Mouse (Mus musculus) liver, postnatal 0 days (tissue): ENCODE results near the gene Olfr338. TPM values are rescaled to one million over a fixed set of nuclear protein-coding genes. Genes with fewer than 3 reads are reported as not detected.
"Not testable (repeated sequence)": the region's sequence is repeated elsewhere in the genome, so short reads cannot be mapped to it uniquely, and the experiment has no call there.

ENCODE experiments used
- ATAC-seq: fragments of 200-750 bp; cut with Nextera tagmentation; 2 replicates; pipeline ENCODE4 v1.8.0; 2017; ENCODE audit warnings: mild to moderate bottlenecking, moderate library complexity
- DNase-seq: peaks from one replicate; pipeline ENCODE4 v3.0.0-alpha.2; 2016
- H3K27ac ChIP-seq: fragments of 300-500 bp; sonication (generic); 2 replicates; pipeline ENCODE4 v1.5.1; 2014; ENCODE audit warnings: antibody characterized with exemption, moderate library complexity, mild to moderate bottlenecking, low read depth
- H3K27me3 ChIP-seq: fragments of 300-500 bp; sonication (generic); 2 replicates; pipeline ENCODE4 v1.6.1; 2014; ENCODE audit warnings: low read length, control low read depth, mixed read lengths; ENCODE audit not compliant: insufficient read depth
- H3K36me3 ChIP-seq: fragments of 300-500 bp; sonication (generic); replicated peaks from 2 replicates; pipeline ENCODE4 v1.6.1; 2014; ENCODE audit warnings: mild to moderate bottlenecking, control low read depth, low read length, moderate library complexity, mixed read lengths; ENCODE audit not compliant: insufficient read depth
- H3K4me1 ChIP-seq: fragments of 300-500 bp; sonication (generic); 2 replicates; pipeline ENCODE4 v1.6.1; 2014; ENCODE audit warnings: antibody characterized with exemption, mild to moderate bottlenecking, control low read depth; ENCODE audit not compliant: insufficient read depth
- H3K4me2 ChIP-seq: fragments of 300-500 bp; sonication (generic); 2 replicates; pipeline ENCODE4 v1.6.1; 2014; ENCODE audit warnings: low read depth, mild to moderate bottlenecking, low read length, moderate library complexity, mixed read lengths
- H3K4me3 ChIP-seq: fragments of 300-500 bp; sonication (generic); 2 replicates; pipeline ENCODE4 v1.5.1; 2014; ENCODE audit warnings: low read depth, low read length
- H3K9ac ChIP-seq: fragments of 300-500 bp; sonication (generic); replicated peaks from 2 replicates; pipeline ENCODE4 v1.6.1; 2014; ENCODE audit warnings: mild to moderate bottlenecking, moderate library complexity
- H3K9me3 ChIP-seq: fragments of 300-500 bp; sonication (generic); 2 replicates; pipeline ENCODE4 v1.6.1; 2016; ENCODE audit warnings: mild to moderate bottlenecking, control low read depth, low read length, mixed read lengths
- CTCF ChIP-seq: sonication (generic); IDR thresholded peaks from 2 replicates; pipeline ENCODE4 v1.5.1; 2016; ENCODE audit warnings: antibody characterized with exemption, low read depth
- EP300 ChIP-seq: IDR thresholded peaks from 2 replicates; pipeline ENCODE4 v1.6.1; 2016; ENCODE audit warnings: antibody characterized with exemption, low read depth, mild to moderate bottlenecking
- WGBS: fragments of 180-500 bp; shearing (Covaris S2); extraction: QIAGEN DNeasy Blood & Tissue Kit; methylation state at CpG from one replicate; pipeline ENCODE4 v1.1.7; 2014; ENCODE audit not compliant: insufficient replicate concordance; 5-methylcytosine and 5-hydroxymethylcytosine counted together
- polyA plus RNA-seq: library from polyadenylated mRNA; unstranded; fragments of >200 nt; fragmentation: Nextera tagmentation; extraction: Ambion mirVana; gene quantifications from 2 replicates; pipeline ENCODE4 v1.2.1, GENCODE M21; 2015

The Olfr338 gene
- not detected in 2 replicates for polyA plus RNA-seq

DNA sequence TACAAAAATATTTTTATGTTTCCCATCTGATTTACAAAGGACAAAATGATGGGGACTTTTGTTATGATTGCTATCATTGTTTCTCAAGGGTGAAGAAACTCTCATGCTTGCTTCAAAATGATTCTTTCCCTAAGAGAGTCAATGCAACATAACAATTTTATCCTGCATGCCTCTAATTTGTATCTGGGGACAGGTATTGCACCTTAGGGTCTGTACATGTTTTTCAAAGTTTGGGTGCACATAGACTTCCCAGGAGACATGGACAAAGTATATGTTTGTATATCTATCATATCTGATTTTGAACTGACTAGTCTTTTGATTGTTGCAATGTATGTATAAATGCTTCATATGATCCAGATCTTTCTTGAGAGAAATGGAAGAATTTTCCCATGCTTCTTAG is at the start of gene Olfr338:
Gene Olfr338 (plus strand): TSS at position 301 of the 400 bp plus-strand sequence.
- H3K4me3 ChIP-seq: no peak within 1 kb of the TSS
- H3K9me3 ChIP-seq: no peaks in the 10 kb centered on the region
- H3K4me1 ChIP-seq: no peaks in the 10 kb centered on the region
- H3K36me3 ChIP-seq: no peaks in the 10 kb centered on the region
- no peak for ATAC-seq
- no peaks in the 10 kb centered on the region for H3K27me3 ChIP-seq
- no peak within 1 kb of the TSS for H3K9ac ChIP-seq
- TF ChIP-seq EP300 (no peak), CTCF (no peak)
- H3K27ac ChIP-seq: no peak within 1 kb of the TSS
- no peak within 1 kb of the TSS for H3K4me2 ChIP-seq
- no peak for DNase-seq

DNA sequence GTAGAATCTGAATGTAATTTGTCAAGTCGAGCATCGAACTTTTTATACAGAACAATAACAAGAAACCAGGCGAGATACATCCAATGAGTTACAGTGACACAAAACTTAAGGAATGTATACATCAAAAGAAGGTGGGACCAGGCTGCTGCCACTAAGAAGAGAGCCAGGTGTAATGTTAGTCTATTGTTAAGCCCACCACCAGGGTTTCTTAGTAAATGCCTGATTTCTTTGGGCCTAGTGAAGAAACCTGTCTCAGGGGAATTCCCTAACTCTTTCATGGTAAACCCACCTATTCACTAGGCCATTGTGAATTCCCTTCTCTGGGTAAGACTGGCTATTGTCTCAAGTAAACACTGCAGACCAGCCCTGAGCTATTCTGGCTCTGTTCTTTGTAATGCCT is 41.9 kb downstream of the Olfr338 start:
- ATAC-seq, H3K9me3 ChIP-seq, H3K4me3 ChIP-seq, H3K27ac ChIP-seq, H3K9ac ChIP-seq, H3K4me1 ChIP-seq, H3K4me2 ChIP-seq, H3K27me3 ChIP-seq, DNase-seq, H3K36me3 ChIP-seq: not testable (repeated sequence)
- WGBS: 65% methylated on average over 3 of the region's 3 CpGs

DNA sequence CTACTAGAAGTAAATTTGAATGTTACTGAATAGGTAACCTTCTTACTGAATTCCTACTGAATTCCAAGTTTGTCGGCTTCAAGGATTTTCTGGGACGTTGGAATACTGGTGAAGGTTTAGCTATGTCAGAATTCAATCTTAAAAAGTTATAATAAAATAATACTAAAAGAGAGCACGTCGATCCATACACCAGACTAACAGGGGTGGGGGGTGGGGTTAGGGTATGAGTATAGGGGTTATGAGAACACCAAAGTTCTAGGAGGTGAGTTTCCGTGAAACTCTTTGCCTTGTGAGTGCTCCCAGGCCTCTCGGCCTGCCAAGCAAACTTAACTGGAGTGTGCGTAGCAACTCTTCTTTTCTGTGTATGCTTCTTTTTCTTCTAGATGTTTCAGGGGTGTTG is 42.3 kb downstream of the Olfr338 start:
- H3K4me3 ChIP-seq, H3K4me1 ChIP-seq, H3K9ac ChIP-seq, H3K4me2 ChIP-seq, ATAC-seq, H3K36me3 ChIP-seq, H3K27me3 ChIP-seq, DNase-seq, H3K27ac ChIP-seq, H3K9me3 ChIP-seq: not testable (repeated sequence)
- 77% methylated on average over 7 of the region's 7 CpGs for WGBS

DNA sequence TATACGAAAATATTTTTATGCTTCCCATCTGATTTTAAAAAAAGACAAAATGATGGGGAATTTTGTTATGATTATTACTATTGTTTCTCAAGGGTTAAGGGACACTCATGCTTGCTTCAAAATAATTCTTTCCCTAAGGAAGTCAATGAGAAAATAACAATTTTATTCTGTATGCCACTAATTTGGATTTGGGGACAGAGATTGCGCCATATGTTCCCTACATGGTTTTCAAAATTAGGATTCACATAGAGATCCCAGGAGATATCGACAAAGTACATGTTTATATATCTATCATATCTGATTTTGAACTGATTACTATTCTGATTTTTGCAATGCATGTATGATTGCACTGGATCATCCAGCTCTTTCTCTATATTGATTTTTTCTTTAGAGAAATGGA is 45.3 kb downstream of the Olfr338 start, which contains the start of gene Olfr339:
Gene Olfr339 (plus strand): TSS at position 301 of the 400 bp plus-strand sequence.
- no peak within 1 kb of the TSS for H3K9ac ChIP-seq
- 72% methylated on average over 3 of the region's 3 CpGs for WGBS

More for the DNA sequence above, 45.3 kb downstream of the Olfr338 start, which contains the start of gene Olfr339:
- Histone ChIP-seq H3K9me3 (no peaks in the 10 kb centered on the region), H3K4me2 (no peak within 1 kb of the TSS), H3K4me3 (no peak within 1 kb of the TSS), H3K27ac (no peak within 1 kb of the TSS), H3K4me1 (no peaks in the 10 kb centered on the region), H3K27me3 (no peaks in the 10 kb centered on the region), H3K36me3 (no peaks in the 10 kb centered on the region)
- ATAC-seq (no peak), DNase-seq (no peak)
- TF ChIP-seq EP300 (no peak), CTCF (no peak)

Other genes starting within 250 kb of the Olfr338 start
- gene Mrrf, start 237.1 kb upstream of the Olfr338 start, polyA plus RNA-seq: 11.1 and 14.6 TPM in 2 replicates
- gene Rbm18, start 236.7 kb upstream of the Olfr338 start, polyA plus RNA-seq: 13.8 and 14.9 TPM in 2 replicates
- gene Ptgs1, start 143.1 kb upstream of the Olfr338 start, polyA plus RNA-seq: 24.7 and 25.3 TPM in 2 replicates
- gene Olfr339, start 45.4 kb downstream of the Olfr338 start, polyA plus RNA-seq: not detected in 2 replicates
- not detected in 2 replicates for gene Olfr340, start 79.1 kb downstream of the Olfr338 start, polyA plus RNA-seq
- not detected in 2 replicates for gene Olfr341, start 108.9 kb downstream of the Olfr338 start, polyA plus RNA-seq
- gene Olfr342, start 151.5 kb downstream of the Olfr338 start, polyA plus RNA-seq: not detected in 2 replicates
- not detected in 2 replicates for gene Olfr344, start 193.1 kb downstream of the Olfr338 start, polyA plus RNA-seq